8 mouse cellular contexts compared by ENCODE assay signal in genomic region chr14:99046031-99046781, GRCm38 (mm10). TPM values are rescaled to one million over a fixed set of nuclear protein-coding genes. Genes with fewer than 3 reads are reported as not detected.
DNase-seq lines count a peak whose midpoint lies in the region; ATAC-seq lines count a peak whose summit lies in the region.

Gene Mzt1 (minus strand): TSS chr14:99046134.
Gene Bora (plus strand): TSS chr14:99046222.

- ATAC-seq in intestine, embryonic 14.5 days (replicated peaks; ENCODE audit: low FRiP score, low TSS enrichment, low read depth), result peak; percentile 96

- no peaks in the 10 kb centered on the region for H3K9me3 ChIP-seq in intestine, embryonic 14.5 days (ENCODE audit: control insufficient read depth, low read length)

- peak within 1 kb of the TSS; percentile 95 for H3K4me3 ChIP-seq in intestine, embryonic 14.5 days (ENCODE audit: low read depth, low read length)

- peak within 1 kb of the TSS; percentile 94 for H3K27ac ChIP-seq in intestine, embryonic 14.5 days (ENCODE audit: low read depth)

- DNase-seq in adrenal gland, adult (ENCODE audit: inconsistent age in 2 of 2, low spot score in 1 of 2), result peak; percentile 94 to 97
- DNase-seq in embryo, embryonic 10.5 days (ENCODE audit: low spot score), result peak; percentile 96
- DNase-seq in gastrocnemius, postnatal 25 days, result peak; percentile 93
- peak; percentile 96 for DNase-seq in intestine, embryonic 14.5 days (ENCODE audit: low spot score)
- peak; percentile 88 to 92 for DNase-seq in left cerebral cortex, postnatal 14 days (ENCODE audit: low spot score in 2 of 2)
- DNase-seq in mesoderm, embryonic 11.5 days (ENCODE audit: low read depth, low spot score), result peak; percentile 95
- DNase-seq in right cerebral cortex, postnatal 36 days (ENCODE audit: low spot score in 2 of 2), result peak; percentile 86 to 92
- peak; percentile 96 for DNase-seq in yolk sac, embryonic 10.5 days (ENCODE audit: low spot score)

- H3K4me1 ChIP-seq in intestine, embryonic 14.5 days (replicated peaks; ENCODE audit: control insufficient read depth, insufficient read depth, low read length), result peaks cover 15% of the 10 kb centered on the region

- intact Hi-C loops in left cerebral cortex, postnatal 14 days (cut with DNase I), result loop anchor here (2.0 kb wide), 1 partner anchor 53 kb away; the partner anchor contains the start of genes Dis3 and Pibf1

- H3K36me3 ChIP-seq in intestine, embryonic 14.5 days (ENCODE audit: control insufficient read depth, insufficient read depth, low read length), result peaks cover 14% of the 10 kb centered on the region

- H3K27me3 ChIP-seq in intestine, embryonic 14.5 days (replicated peaks; ENCODE audit: control insufficient read depth, insufficient read depth, low read length), result no peaks in the 10 kb centered on the region

- WGBS in intestine, embryonic 14.5 days, result under 1% methylated on average over 77 of the region's 81 CpGs

- H3K4me2 ChIP-seq in intestine, embryonic 14.5 days (ENCODE audit: low read length), result peak within 1 kb of the TSS; percentile 66

- peak within 1 kb of the TSS; percentile 97 for H3K9ac ChIP-seq in intestine, embryonic 14.5 days (ENCODE audit: low read length)

RNA-seq across cellular contexts. Expression of gene Mzt1, which starts in this region (rescaled TPM):
- 10 to 100 TPM; 24.0 to 24.6 TPM for total RNA-seq in gastrocnemius, postnatal 25 days (2021)
- 53.1 and 64.1 TPM in 2 replicates for polyA plus RNA-seq in intestine, embryonic 14.5 days (2014; fragmentation: Nextera tagmentation; extraction: Ambion mirVana)
- total RNA-seq in left cerebral cortex, postnatal 14 days (2021), result 10 to 100 TPM; 46.3 to 48.3 TPM

RNA-seq across cellular contexts. Expression of gene Bora, which starts in this region (rescaled TPM):
- 1 to 10 TPM in 1 of 2 experiments, under 1 TPM in 1; 0.97 to 1.3 TPM for total RNA-seq in gastrocnemius, postnatal 25 days (2021)
- 69.4 and 76.9 TPM in 2 replicates for polyA plus RNA-seq in intestine, embryonic 14.5 days (2014; fragmentation: Nextera tagmentation; extraction: Ambion mirVana)
- total RNA-seq in left cerebral cortex, postnatal 14 days (2021), result 1 to 10 TPM; 2.1 to 2.7 TPM

Comparison
In these comparisons a context has a peak if more than half of its experiments do, and no peak if none do; other contexts are left out.
1. Peak in every context shown above with its lines: DNase-seq, ATAC-seq, H3K4me3 ChIP-seq and H3K27ac ChIP-seq.